Mouse (Mus musculus) lung, postnatal 0 days (tissue): ENCODE data around the gene Wdr62.

ENCODE experiments used
- CTCF ChIP-seq: IDR thresholded peaks from 2 replicates; pipeline ENCODE4 v1.5.1; 2016; ENCODE audit warnings: antibody characterized with exemption, mild to moderate bottlenecking
- EP300 ChIP-seq: IDR thresholded peaks from 2 replicates; pipeline ENCODE4 v1.6.1; 2016; ENCODE audit warnings: antibody characterized with exemption, mild to moderate bottlenecking, control low read depth

GRCm38 (mm10) chr7:30197592-30198129, 82.6 kb downstream of the Wdr62 start:
- no peak for TF ChIP-seq CTCF
- no peak for TF ChIP-seq EP300
